Mouse (Mus musculus): ENCODE data around the gene Pym1.
"Not testable (repeated sequence)": the region's sequence is repeated elsewhere in the genome, so short reads cannot be mapped to it uniquely, and the experiment has no call there.

The Pym1 gene

GRCm38 (mm10) chr10:128747646-128748251 lies at the start of gene Pym1:
Pym1 (plus strand) TSS chr10:128747889.
- DNase-seq (ENCODE audit: low read depth): peak; percentile 95

- DNase-seq (ENCODE audit: low read depth): no peak
Measured at GRCm38 (mm10) chr10:128699006-128699405, 48.7 kb upstream of the Pym1 start.

GRCm38 (mm10) chr10:128699611-128700010 lies 48.1 kb upstream of the Pym1 start:
- no peak for DNase-seq (ENCODE audit: low read depth)

GRCm38 (mm10) chr10:128700712-128701111 lies 47.0 kb upstream of the Pym1 start:
- DNase-seq (ENCODE audit: low read depth): no peak

- DNase-seq (ENCODE audit: low read depth): no peak
Measured at GRCm38 (mm10) chr10:128702328-128703007, 45.2 kb upstream of the Pym1 start.

- peak; percentile 13 for DNase-seq (ENCODE audit: low read depth)
Measured at GRCm38 (mm10) chr10:128703895-128704294, 43.8 kb upstream of the Pym1 start, which contains the start of gene Pmel. Pmel (plus strand) TSS chr10:128704195.

GRCm38 (mm10) chr10:128704491-128705316 lies 43.0 kb upstream of the Pym1 start, which contains the start of gene Cdk2:
Cdk2 (minus strand) TSS chr10:128705031.
- DNase-seq (ENCODE audit: low read depth): peak; percentile 92

- DNase-seq (ENCODE audit: low read depth): no peak
Measured at GRCm38 (mm10) chr10:128705317-128705693, 42.4 kb upstream of the Pym1 start.

- not testable (repeated sequence) for DNase-seq (ENCODE audit: low read depth)
Measured at GRCm38 (mm10) chr10:128711318-128711717, 36.4 kb upstream of the Pym1 start.

- peak; percentile 81 for DNase-seq (ENCODE audit: low read depth)
Measured at GRCm38 (mm10) chr10:128715559-128716537, 31.8 kb upstream of the Pym1 start.

GRCm38 (mm10) chr10:128725466-128725865 lies 22.2 kb upstream of the Pym1 start:
- DNase-seq (ENCODE audit: low read depth): not testable (repeated sequence)

- no peak for DNase-seq (ENCODE audit: low read depth)
Measured at GRCm38 (mm10) chr10:128728059-128728458, 19.6 kb upstream of the Pym1 start.

- peak; percentile 72 for DNase-seq (ENCODE audit: low read depth)
Measured at GRCm38 (mm10) chr10:128731002-128731433, 16.7 kb upstream of the Pym1 start.

- no peak for DNase-seq (ENCODE audit: low read depth)
Measured at GRCm38 (mm10) chr10:128731992-128732391, 15.7 kb upstream of the Pym1 start.

- DNase-seq (ENCODE audit: low read depth): no peak
Measured at GRCm38 (mm10) chr10:128737435-128737834, 10.3 kb upstream of the Pym1 start.

GRCm38 (mm10) chr10:128740296-128740695 lies 7.4 kb upstream of the Pym1 start:
- DNase-seq (ENCODE audit: low read depth): no peak

- no peak for DNase-seq (ENCODE audit: low read depth)
Measured at GRCm38 (mm10) chr10:128742616-128743015, 5.1 kb upstream of the Pym1 start.

- peak; percentile 45 for DNase-seq (ENCODE audit: low read depth)
Measured at GRCm38 (mm10) chr10:128743235-128743634, 4.5 kb upstream of the Pym1 start.

GRCm38 (mm10) chr10:128743791-128744191 lies 3.9 kb upstream of the Pym1 start:
- DNase-seq (ENCODE audit: low read depth): peak; percentile 50

- no peak for DNase-seq (ENCODE audit: low read depth)
Measured at GRCm38 (mm10) chr10:128744211-128744610, 3.5 kb upstream of the Pym1 start.

All from 416B (cell line).